Mouse (Mus musculus) myocyte (in vitro differentiated cells): Measurements from ENCODE around the gene Fam219a.

Experiments used
- E2F4 ChIP-seq: IDR thresholded peaks from one replicate; pipeline ENCODE4 v1.6.1; 2011; ENCODE audit warnings: mild to moderate bottlenecking, control low read depth, moderate library complexity; ENCODE audit not compliant: insufficient read depth
- MAX ChIP-seq: IDR thresholded peaks from one replicate; pipeline ENCODE4 v1.6.1; 2011; ENCODE audit warnings: low read depth, mild to moderate bottlenecking, control low read depth
- MYOD1 ChIP-seq, 3 experiments: IDR thresholded peaks; one replicate each; pipeline ENCODE4 v1.6.1; 2011; ENCODE audit warnings: control low read depth in 2 of 3, low read depth in 2 of 3, mild to moderate bottlenecking in 2 of 3, moderate library complexity in 1 of 3; ENCODE audit not compliant: insufficient read length in 2 of 3, control insufficient read depth in 1 of 3
- MYOG ChIP-seq, 3 experiments: IDR thresholded peaks; one replicate each; pipeline ENCODE4 v1.6.1; 2011; ENCODE audit warnings: control low read depth in 2 of 3, low read depth in 2 of 3, mild to moderate bottlenecking in 2 of 3; ENCODE audit not compliant: insufficient read length in 2 of 3, control insufficient read depth in 1 of 3, insufficient read depth in 1 of 3
- POLR2A ChIP-seq: IDR thresholded peaks from one replicate; pipeline ENCODE4 v1.6.1; 2011; ENCODE audit warnings: low read depth, mild to moderate bottlenecking, control low read depth, moderate library complexity; ENCODE audit not compliant: insufficient read length
- POLR2AphosphoS2 ChIP-seq: IDR thresholded peaks from one replicate; pipeline ENCODE4 v1.6.1; 2011; ENCODE audit warnings: low read depth, control low read depth; ENCODE audit not compliant: insufficient read length
- REST ChIP-seq: IDR thresholded peaks from one replicate; pipeline ENCODE4 v1.6.1; 2011; ENCODE audit warnings: mild to moderate bottlenecking, control low read depth, moderate library complexity; ENCODE audit not compliant: insufficient read depth, insufficient read length
- TCF12 ChIP-seq: IDR thresholded peaks from one replicate; pipeline ENCODE4 v1.6.1; 2011; ENCODE audit warnings: mild to moderate bottlenecking, control low read depth; ENCODE audit not compliant: poor library complexity, insufficient read depth, severe bottlenecking
- TCF3 ChIP-seq: IDR thresholded peaks from one replicate; pipeline ENCODE4 v1.6.1; 2011; ENCODE audit warnings: low read depth, control low read depth; ENCODE audit not compliant: insufficient read length
- USF1 ChIP-seq: IDR thresholded peaks from one replicate; pipeline ENCODE4 v1.6.1; 2011; ENCODE audit warnings: low read depth, mild to moderate bottlenecking, control low read depth, moderate library complexity

GRCm38 (mm10) chr4:41527076-41527475 lies 42.3 kb downstream of the Fam219a start:
- TF ChIP-seq E2F4 (no peak), MAX (no peak), TCF12 (no peak), MYOG (IDR thresholded peaks at IDR 0.05; ENCODE audit: control insufficient read depth in 1 of 3, insufficient read depth in 1 of 3, insufficient read length in 2 of 3, low read depth in 2 of 3) (no peak), POLR2A (no peak), TCF3 (no peak), POLR2AphosphoS2 (no peak), REST (no peak), MYOD1 (IDR thresholded peaks at IDR 0.05; ENCODE audit: control insufficient read depth in 1 of 3, insufficient read length in 2 of 3, low read depth in 2 of 3) (no peak), USF1 (no peak)
